Mouse (Mus musculus): ENCODE data around the gene Tesc.

GRCm38 (mm10) chr5:118096317-118096716 lies 68.8 kb downstream of the Tesc start:
- TF ChIP-seq POLR2A (IDR thresholded peaks at IDR 0.05; ENCODE audit: low read depth, low read length) = no peak
- no peak for TF ChIP-seq CTCF (IDR thresholded peaks at IDR 0.05; ENCODE audit: extremely low read depth, insufficient read length, insufficient replicate concordance, low read depth, low read length)

Measured in small intestine, adult 2 months (tissue).